Mouse (Mus musculus): ENCODE data around the gene Myh10. TPM values are rescaled to one million over a fixed set of nuclear protein-coding genes. Genes with fewer than 3 reads are reported as not detected.
"Not testable (repeated sequence)": the region's sequence is repeated elsewhere in the genome, so short reads cannot be mapped to it uniquely, and the experiment has no call there.

Gene Myh10
- polyA plus RNA-seq, 1 experiment, result 189 TPM

DNA sequence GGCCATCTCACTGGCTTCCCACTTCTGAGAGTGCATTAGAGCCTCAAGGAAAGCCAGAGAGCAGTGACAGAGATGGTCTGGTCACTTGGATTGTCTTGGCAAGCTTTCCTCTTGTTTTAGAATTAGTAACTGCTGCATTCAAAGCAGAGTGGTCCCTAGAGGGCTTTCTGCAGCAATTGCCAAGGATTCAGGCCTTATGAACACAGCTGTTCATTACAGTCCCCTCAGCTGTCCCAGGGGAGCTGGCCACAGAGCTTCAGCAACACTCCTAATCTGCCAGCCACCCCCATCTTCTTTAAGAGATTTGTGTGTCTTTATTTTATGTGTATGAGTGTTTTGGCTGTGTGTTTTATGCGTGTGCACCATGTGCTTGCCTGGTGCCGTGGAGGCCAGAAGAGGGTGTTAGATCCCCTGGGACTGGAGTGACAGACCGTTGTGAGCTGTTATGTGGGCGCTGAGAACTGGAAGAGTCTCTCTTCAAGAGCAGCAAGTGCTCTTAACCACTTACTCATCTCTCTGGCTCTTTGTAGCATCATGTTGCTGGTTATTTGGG, 27.8 kb downstream of the Myh10 start:
- DNase-seq (ENCODE audit: low read depth), result peak; percentile 66

DNA sequence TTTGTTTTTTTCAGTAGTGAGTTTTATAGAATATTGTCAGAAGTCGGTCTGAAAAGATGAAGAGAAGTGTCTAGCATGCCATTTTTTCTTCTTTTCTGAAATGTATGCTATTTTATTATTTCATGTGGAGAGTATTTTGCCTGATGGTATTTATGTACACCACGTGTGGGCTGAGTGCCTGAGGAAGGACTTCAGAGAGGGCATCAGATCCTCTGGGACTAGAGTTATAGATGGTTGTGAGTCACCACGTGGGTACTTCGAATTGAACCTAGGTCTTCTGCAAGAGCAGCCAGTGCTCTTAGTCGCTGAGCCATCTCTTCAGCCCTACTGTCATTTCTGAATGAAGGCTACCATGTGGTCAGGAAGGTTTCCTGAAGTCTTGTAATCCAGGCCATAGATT, 28.4 kb downstream of the Myh10 start:
- TF ChIP-seq POLR2A (IDR thresholded peaks at IDR 0.05; ENCODE audit: borderline replicate concordance, extremely low read depth, insufficient read depth, insufficient read length, poor library complexity, severe bottlenecking) (no peak), CTCF (IDR thresholded peaks at IDR 0.05; ENCODE audit: borderline replicate concordance, extremely low read depth, insufficient read depth, insufficient read length) (no peak)

More for the DNA sequence above, 27.8 kb downstream of the Myh10 start:
- TF ChIP-seq CTCF (IDR thresholded peaks at IDR 0.05; ENCODE audit: borderline replicate concordance, extremely low read depth, insufficient read depth, insufficient read length) (no peak), POLR2A (IDR thresholded peaks at IDR 0.05; ENCODE audit: borderline replicate concordance, extremely low read depth, insufficient read depth, insufficient read length, poor library complexity, severe bottlenecking) (no peak)

DNA sequence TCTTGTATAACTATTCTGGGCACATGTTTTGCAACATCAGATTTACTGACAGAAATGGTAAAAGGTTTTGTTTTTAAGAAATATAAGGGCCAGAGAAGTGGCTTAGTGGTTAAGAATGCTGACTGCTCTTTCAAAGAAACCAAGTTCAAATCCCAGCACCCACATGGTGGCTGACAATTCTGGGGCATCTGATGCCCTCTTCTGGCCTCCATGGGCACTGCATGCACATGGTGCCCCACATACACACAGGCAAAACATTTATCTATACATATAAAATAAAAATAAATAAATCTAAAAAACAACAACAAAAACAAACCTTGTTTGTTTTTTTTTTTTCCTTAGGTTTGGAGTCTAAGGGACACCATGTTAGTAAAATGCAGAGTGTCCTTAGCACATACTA, 32.8 kb downstream of the Myh10 start:
- TF ChIP-seq CTCF (IDR thresholded peaks at IDR 0.05; ENCODE audit: borderline replicate concordance, extremely low read depth, insufficient read depth, insufficient read length) (peak; percentile 51; the same call in 1 of the 2 replicates), POLR2A (IDR thresholded peaks at IDR 0.05; ENCODE audit: borderline replicate concordance, extremely low read depth, insufficient read depth, insufficient read length, poor library complexity, severe bottlenecking) (no peak)
- DNase-seq (ENCODE audit: low read depth), result no peak

More for the DNA sequence above, 28.4 kb downstream of the Myh10 start:
- DNase-seq (ENCODE audit: low read depth), result no peak

DNA sequence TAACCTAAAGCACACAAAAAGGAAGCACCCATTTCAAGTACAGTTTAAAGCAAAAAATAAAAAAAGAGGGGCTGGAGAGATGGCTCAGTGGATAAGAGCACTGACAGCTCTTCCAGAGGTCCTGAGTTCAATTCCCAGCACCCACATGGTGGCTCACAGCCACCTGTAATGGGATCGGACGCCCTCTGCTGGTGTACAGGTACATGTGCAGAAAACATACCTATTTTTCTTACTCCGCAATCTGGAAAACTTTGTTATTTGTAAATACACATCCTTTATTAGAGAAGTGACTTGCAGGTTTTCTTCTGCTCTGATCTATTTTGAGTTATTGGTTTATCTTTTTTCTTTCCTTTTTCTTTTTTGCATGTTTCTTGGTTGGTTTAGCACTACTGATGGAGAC, 37.3 kb downstream of the Myh10 start:
- no peak for TF ChIP-seq CTCF (IDR thresholded peaks at IDR 0.05; ENCODE audit: borderline replicate concordance, extremely low read depth, insufficient read depth, insufficient read length)
- TF ChIP-seq POLR2A (IDR thresholded peaks at IDR 0.05; ENCODE audit: borderline replicate concordance, extremely low read depth, insufficient read depth, insufficient read length, poor library complexity, severe bottlenecking), result no peak
- DNase-seq (ENCODE audit: low read depth), result no peak

DNA sequence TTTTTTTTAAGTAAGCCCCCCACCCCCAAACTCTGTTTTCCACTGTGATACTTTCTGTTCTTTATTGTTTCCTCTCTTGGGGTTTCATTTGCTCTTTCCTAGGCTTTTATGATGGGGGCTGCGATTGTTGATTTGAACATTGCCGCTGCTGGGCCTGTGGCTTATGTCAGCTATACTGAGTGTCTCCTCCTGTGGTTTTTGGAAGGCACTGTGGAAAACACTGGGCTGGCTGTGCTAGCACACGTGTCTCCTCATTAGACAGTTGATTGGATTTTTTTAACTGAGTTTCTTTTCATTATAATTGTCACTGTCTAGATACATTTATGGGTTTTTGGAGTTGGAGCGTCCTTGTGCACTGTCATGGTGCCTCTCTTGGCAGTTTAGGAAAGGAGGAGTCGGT, 39.4 kb downstream of the Myh10 start:
- TF ChIP-seq CTCF (IDR thresholded peaks at IDR 0.05; ENCODE audit: borderline replicate concordance, extremely low read depth, insufficient read depth, insufficient read length) (no peak), POLR2A (IDR thresholded peaks at IDR 0.05; ENCODE audit: borderline replicate concordance, extremely low read depth, insufficient read depth, insufficient read length, poor library complexity, severe bottlenecking) (no peak)
- DNase-seq (ENCODE audit: low read depth), result no peak

DNA sequence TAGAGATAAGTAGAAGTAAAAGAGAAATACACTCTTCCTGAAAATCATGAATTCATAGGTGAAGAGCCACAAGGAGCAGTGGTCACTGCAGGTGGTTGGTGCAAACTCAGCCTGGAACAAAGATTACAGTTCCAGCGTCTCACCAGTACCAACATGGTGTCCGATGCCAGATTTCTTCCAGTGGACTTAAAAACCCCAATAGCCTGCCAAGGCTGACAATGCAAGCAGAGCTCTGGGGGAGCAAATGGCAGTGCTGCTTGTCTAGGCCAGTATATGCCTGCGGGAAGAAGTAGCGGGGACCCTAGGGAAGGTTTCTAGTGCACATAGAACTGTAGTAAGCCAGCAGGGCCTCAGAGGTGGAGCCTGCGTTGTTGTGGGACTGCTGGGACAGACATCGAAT, 40.7 kb downstream of the Myh10 start:
- DNase-seq (ENCODE audit: low read depth), result peak; percentile 57
- no peak for TF ChIP-seq CTCF (IDR thresholded peaks at IDR 0.05; ENCODE audit: borderline replicate concordance, extremely low read depth, insufficient read depth, insufficient read length)
- no peak for TF ChIP-seq POLR2A (IDR thresholded peaks at IDR 0.05; ENCODE audit: borderline replicate concordance, extremely low read depth, insufficient read depth, insufficient read length, poor library complexity, severe bottlenecking)

DNA sequence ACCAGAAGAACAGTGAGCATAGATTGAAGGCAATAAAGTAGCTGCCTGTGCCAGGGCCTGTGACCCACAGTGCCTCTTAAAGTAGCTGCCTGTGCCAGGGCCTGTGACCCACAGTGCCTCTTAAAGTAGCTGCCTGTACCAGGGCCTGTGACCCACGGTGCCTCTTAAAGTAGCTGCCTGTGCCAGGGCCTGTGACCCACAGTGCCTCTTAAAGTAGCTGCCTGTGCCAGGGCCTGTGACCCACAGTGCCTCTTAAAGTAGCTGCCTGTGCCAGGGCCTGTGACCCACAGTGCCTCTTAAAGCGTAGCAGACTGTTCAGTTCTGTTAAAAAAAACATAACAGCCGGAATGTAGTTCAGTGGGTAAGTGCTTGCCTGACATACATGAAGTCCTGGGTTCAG, 42.0 kb downstream of the Myh10 start:
- not testable (repeated sequence) for DNase-seq (ENCODE audit: low read depth)

DNA sequence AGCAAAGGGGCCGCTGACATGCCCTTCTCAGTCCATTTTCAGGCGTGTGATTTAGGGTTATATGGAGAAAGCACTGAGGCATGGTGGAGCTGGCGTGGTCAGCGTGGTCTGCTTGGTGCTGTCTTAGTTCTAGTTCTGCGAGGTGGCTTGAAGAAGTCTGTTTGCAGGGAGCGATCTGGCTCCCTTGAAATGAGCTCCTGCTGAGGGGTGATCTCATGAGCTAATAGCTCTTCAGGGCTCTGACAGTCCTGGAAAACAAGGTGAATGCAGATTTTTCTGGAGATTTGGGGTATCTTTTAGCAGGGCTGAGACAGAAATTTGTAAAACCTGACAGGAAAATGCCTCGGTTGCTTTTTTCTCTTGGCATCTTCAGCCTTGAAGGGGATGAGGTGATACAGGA, 48.1 kb downstream of the Myh10 start:
- TF ChIP-seq POLR2A (IDR thresholded peaks at IDR 0.05; ENCODE audit: borderline replicate concordance, extremely low read depth, insufficient read depth, insufficient read length, poor library complexity, severe bottlenecking) (no peak), CTCF (IDR thresholded peaks at IDR 0.05; ENCODE audit: borderline replicate concordance, extremely low read depth, insufficient read depth, insufficient read length) (no peak)
- no peak for DNase-seq (ENCODE audit: low read depth)

DNA sequence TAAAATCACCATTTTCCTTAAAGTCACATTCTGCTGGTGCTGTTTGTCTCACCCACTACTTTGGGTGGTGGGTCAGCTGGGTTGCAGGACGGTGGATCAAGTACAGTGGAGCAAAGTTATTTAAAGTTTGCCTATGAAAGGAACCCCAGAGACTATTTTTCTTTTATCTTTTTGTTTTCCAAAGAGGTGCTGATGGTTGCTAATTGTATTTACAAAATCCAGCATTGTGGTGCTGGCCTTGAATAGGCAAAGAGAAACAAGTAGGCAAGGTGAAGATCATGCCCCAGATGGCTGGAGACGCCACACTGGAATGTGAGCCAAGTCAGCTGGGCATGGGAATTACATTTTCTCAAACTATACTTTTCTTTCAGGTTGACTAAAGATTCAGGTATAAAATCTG, 51.3 kb downstream of the Myh10 start:
- DNase-seq (ENCODE audit: low read depth), result no peak
- TF ChIP-seq POLR2A (IDR thresholded peaks at IDR 0.05; ENCODE audit: borderline replicate concordance, extremely low read depth, insufficient read depth, insufficient read length, poor library complexity, severe bottlenecking) (no peak), CTCF (IDR thresholded peaks at IDR 0.05; ENCODE audit: borderline replicate concordance, extremely low read depth, insufficient read depth, insufficient read length) (no peak)

DNA sequence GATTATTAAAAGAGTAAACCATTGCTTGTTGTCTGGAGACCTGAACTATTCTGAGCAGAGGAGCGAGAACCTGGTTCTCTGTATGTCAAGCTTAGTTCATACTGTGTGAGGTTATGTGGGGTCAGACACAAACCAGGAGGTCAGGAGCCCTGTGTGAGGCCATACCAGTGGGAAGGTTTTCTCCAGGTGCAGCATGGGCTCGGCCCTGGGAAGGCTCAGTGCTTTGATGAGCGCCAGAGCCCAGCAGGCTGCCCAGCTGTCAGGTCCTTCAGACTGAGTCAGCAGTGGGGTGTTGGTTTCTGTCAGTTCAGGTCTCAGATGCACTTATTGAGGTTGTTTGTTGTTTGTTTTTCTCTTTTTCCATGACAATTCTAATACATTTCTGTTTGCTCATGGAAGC, 52.8 kb downstream of the Myh10 start:
- DNase-seq (ENCODE audit: low read depth), result no peak
- no peak for TF ChIP-seq CTCF (IDR thresholded peaks at IDR 0.05; ENCODE audit: borderline replicate concordance, extremely low read depth, insufficient read depth, insufficient read length)
- no peak for TF ChIP-seq POLR2A (IDR thresholded peaks at IDR 0.05; ENCODE audit: borderline replicate concordance, extremely low read depth, insufficient read depth, insufficient read length, poor library complexity, severe bottlenecking)

DNA sequence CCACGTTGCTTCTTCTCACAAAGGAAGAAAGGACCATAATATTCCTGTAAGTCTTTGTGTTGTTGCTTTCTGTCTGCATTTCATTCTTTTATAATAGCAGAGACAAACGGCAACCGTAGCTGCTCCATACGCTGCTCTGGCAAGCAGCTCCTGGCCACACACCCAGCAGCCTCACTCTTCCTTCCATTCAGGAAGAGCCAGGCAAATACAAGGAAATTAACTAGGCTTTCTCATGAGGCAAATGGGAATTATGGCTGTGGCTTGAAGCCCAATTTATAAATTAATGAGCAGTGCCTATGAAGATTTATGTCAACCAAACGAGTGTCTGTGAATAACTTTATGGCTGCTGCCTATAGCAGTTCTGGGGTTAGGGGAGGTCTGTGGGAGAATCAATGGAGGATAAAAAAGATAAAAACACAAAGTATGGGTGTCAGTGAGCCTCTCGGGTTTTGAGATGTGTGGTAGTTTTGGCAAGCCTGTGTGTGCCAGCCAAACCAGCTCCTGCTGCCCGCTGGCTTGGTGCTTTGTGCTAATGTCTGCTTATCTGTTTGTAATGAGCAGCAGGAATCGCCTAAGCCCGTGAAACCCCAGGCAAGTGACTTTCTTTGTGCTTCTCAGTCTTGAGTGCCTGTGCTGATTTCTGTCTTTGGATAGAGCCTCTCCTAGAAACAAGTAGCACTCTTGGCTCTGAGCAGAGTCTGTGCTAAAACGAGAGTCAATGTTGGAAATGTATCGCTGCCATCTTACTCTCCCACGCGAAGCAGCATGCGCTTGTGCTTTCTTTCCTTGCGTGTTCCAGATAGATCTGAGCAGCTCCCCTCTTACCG, 54.2 kb downstream of the Myh10 start:
- TF ChIP-seq CTCF (IDR thresholded peaks at IDR 0.05; ENCODE audit: borderline replicate concordance, extremely low read depth, insufficient read depth, insufficient read length) (no peak), POLR2A (IDR thresholded peaks at IDR 0.05; ENCODE audit: borderline replicate concordance, extremely low read depth, insufficient read depth, insufficient read length, poor library complexity, severe bottlenecking) (no peak)
- peak; percentile 76 for DNase-seq (ENCODE audit: low read depth)

DNA sequence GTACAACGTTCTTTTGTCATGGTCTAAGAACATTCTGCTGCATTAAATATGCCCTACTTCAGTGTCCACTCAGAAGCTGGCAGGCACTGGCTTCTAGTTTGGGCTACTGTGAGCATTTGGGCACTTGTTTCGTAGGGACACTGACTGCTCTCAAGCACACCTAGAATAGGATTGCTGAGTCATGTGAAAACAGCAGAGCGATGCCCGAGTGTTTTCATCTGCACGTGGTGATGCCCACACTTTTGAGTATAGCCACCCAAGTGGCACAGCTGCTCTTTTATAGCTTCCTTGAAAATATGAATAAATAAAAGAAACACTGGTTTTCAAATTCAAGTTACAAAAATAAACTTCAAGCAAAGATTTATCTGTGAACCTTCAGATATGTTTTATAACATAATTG, 56.8 kb downstream of the Myh10 start:
- no peak for TF ChIP-seq CTCF (IDR thresholded peaks at IDR 0.05; ENCODE audit: borderline replicate concordance, extremely low read depth, insufficient read depth, insufficient read length)
- TF ChIP-seq POLR2A (IDR thresholded peaks at IDR 0.05; ENCODE audit: borderline replicate concordance, extremely low read depth, insufficient read depth, insufficient read length, poor library complexity, severe bottlenecking), result no peak
- no peak for DNase-seq (ENCODE audit: low read depth)

Data from brain, embryonic 14.5 days (tissue).